9 mouse cellular contexts compared by ENCODE assay signal in the genomic region with DNA sequence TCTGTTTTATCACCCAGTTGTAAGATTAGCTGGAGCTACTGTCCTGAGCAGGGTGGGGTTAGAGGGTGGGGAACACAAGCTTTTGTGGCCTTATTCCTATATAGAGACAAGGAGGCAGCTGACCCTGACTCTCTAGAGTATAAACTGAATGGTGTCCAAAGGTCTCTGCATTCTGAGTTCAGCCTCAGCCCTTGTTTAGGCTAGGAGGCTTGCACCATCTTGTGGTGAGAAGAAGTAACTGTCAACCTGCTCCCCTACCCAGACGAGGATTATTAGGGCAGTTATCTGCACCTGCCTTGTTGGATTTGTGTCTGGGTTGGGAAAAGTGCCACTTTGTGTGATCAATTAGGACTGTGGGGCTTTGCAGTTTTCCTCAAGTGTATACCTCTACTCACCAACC. TPM values are rescaled to one million over a fixed set of nuclear protein-coding genes. Genes with fewer than 3 reads are reported as not detected.
DNase-seq lines count a peak whose midpoint lies in the region; ATAC-seq and TF ChIP-seq lines count a peak whose summit lies in the region.
"Had no signal": no experiment of that assay in that cellular context is flagged by ENCODE, and none has a peak within 500 bp of the region (broad histone marks: within the 10 kb centered on the region; RNA-seq: fewer than 3 reads in every experiment).

No protein-coding gene starts in this region.

- H3K9ac ChIP-seq in midbrain, embryonic 13.5 days (replicated peaks): no peak overlapping the region
- H3K9ac ChIP-seq: hindbrain, embryonic 15.5 days had no signal

- DNase-seq in gastrocnemius, adult 2 months: peak; percentile 45
- DNase-seq in gastrocnemius, postnatal 36 days: no peak
- DNase-seq in CD4-positive helper T cell, adult 2 months (ENCODE audit: low read depth, low spot score): peak; percentile 51
- peak; percentile 66 for DNase-seq in brain, embryonic 14.5 days (ENCODE audit: low read depth)
- DNase-seq in kidney, postnatal 4 days: peak; percentile 29 to 54
- DNase-seq in urinary bladder, adult 2 months (ENCODE audit: low spot score): no peak
- no peak for DNase-seq in gastrocnemius, postnatal 4 days (ENCODE audit: low spot score in 2 of 2)

- H3K36me3 ChIP-seq in midbrain, embryonic 13.5 days: peaks cover 62% of the 10 kb centered on the region

- no peaks in the 10 kb centered on the region for H3K9me3 ChIP-seq in midbrain, embryonic 13.5 days
- H3K9me3 ChIP-seq: hindbrain, embryonic 15.5 days had no signal

- peaks cover 14% of the 10 kb centered on the region for H3K4me1 ChIP-seq in midbrain, embryonic 13.5 days (replicated peaks)

- H3K4me3 ChIP-seq in gastrocnemius, adult 2 months: no peak overlapping the region
- H3K4me3 ChIP-seq in midbrain, embryonic 13.5 days (replicated peaks): no peak overlapping the region
- H3K4me3 ChIP-seq: hindbrain, embryonic 15.5 days had no signal

- peaks cover 24% of the 10 kb centered on the region for H3K27me3 ChIP-seq in midbrain, embryonic 13.5 days
- H3K27me3 ChIP-seq: hindbrain, embryonic 15.5 days had no signal

- no peak for ATAC-seq in midbrain, embryonic 13.5 days

- peak; percentile 80 for TF ChIP-seq CTCF in gastrocnemius, adult 2 months (IDR thresholded peaks at IDR 0.05)
- TF ChIP-seq CTCF in brain, embryonic 14.5 days (IDR thresholded peaks at IDR 0.05; ENCODE audit: borderline replicate concordance, extremely low read depth, insufficient read depth, insufficient read length): peak; percentile 61; the same call in 1 of the 2 replicates

- TF ChIP-seq POLR2A in brain, embryonic 14.5 days (IDR thresholded peaks at IDR 0.05; ENCODE audit: borderline replicate concordance, extremely low read depth, insufficient read depth, insufficient read length, poor library complexity, severe bottlenecking): no peak

- intact Hi-C loops in gastrocnemius, adult 2 months (cut with DNase I): no loop called here
- intact Hi-C loops in gastrocnemius, postnatal 36 days (cut with DNase I): no loop called here

- H3K27ac ChIP-seq in gastrocnemius, adult 2 months: peak overlapping the region; percentile 52
- no peak overlapping the region for H3K27ac ChIP-seq in midbrain, embryonic 13.5 days
- H3K27ac ChIP-seq: hindbrain, embryonic 15.5 days had no signal

- H3K4me2 ChIP-seq in midbrain, embryonic 13.5 days (replicated peaks): no peak overlapping the region
- H3K4me2 ChIP-seq: hindbrain, embryonic 15.5 days had no signal

- WGBS in midbrain, embryonic 13.5 days: 5% methylated on average over 1 of the region's 1 CpGs

RNA-seq across cellular contexts. Expression of gene Gramd2, which starts 1.6 kb away (rescaled TPM):
- total RNA-seq in gastrocnemius, adult 2 months (2021): under 1 TPM; 0.11 to 0.13 TPM
- under 1 TPM in 1 of 2 experiments, not detected in 1; 0.25 TPM for total RNA-seq in gastrocnemius, postnatal 36 days (2021)
- polyA plus RNA-seq in brain, embryonic 14.5 days (2012; rRNA removed): 7.6 and 8.8 TPM in 2 replicates
- polyA plus RNA-seq in urinary bladder, adult 2 months (2012; rRNA removed): 5.0 and 6.3 TPM in 2 replicates
- 1.2 and 2.1 TPM in 2 replicates for polyA plus RNA-seq in midbrain, embryonic 13.5 days (2015; fragmentation: Nextera tagmentation; extraction: Ambion mirVana)
- under 1 TPM; 0.54 to 0.60 TPM for total RNA-seq in gastrocnemius, postnatal 4 days (2021)

RNA-seq across cellular contexts. Expression of gene Pkm, which starts 22.1 kb away (rescaled TPM):
- total RNA-seq in gastrocnemius, adult 2 months (2021): 1,000 to 10,000 TPM; 2,556 to 3,331 TPM
- total RNA-seq in gastrocnemius, postnatal 36 days (2021): 1,000 to 10,000 TPM; 2,923 to 3,646 TPM
- polyA plus RNA-seq in brain, embryonic 14.5 days (2012; rRNA removed): 986 and 1,073 TPM in 2 replicates
- polyA plus RNA-seq in urinary bladder, adult 2 months (2012; rRNA removed): 888 and 1,061 TPM in 2 replicates
- 1,400 and 1,429 TPM in 2 replicates for polyA plus RNA-seq in midbrain, embryonic 13.5 days (2015; fragmentation: Nextera tagmentation; extraction: Ambion mirVana)
- 1,000 to 10,000 TPM; 1,566 to 1,695 TPM for total RNA-seq in gastrocnemius, postnatal 4 days (2021)

Comparison
In these comparisons a context has a peak if more than half of its experiments do, and no peak if none do; other contexts are left out.
1. DNase-seq: peak in gastrocnemius, adult 2 months (single experiment), CD4-positive helper T cell, adult 2 months (single experiment), brain, embryonic 14.5 days (single experiment) and kidney, postnatal 4 days (2 of 2); none in gastrocnemius, postnatal 36 days (0 of 2), urinary bladder, adult 2 months (single experiment) and gastrocnemius, postnatal 4 days (0 of 2).